Mouse (Mus musculus): Measurements from ENCODE around the gene Pigx.

Gene Pigx

DNA sequence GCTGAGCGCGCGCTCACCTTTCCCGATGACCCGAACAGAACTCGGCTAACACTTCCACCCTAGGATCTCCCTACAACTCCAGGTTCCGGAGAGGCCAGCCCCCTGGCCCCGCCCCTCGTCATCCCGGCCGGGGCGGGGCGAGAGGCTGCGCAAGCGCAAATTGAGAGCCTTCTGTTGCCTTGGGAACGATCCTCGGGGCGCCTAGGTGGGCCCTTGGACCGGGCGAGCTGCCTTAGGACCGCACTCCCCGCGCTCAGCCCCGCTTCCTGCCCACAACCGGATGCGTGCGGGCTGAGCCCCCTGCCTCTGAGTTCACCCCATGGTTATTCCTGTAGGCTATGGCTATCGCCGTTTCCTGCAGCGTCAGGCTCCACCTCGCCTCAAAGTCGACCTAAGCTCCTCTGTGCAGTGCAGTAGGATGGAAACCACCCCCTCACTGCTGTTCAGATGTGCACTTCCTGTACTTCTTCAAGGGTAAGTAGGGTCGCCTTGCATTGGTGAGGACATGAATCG is at the start of gene Pigx, which contains the start of gene Cep19:
Gene Pigx (minus strand): TSS at position 103 of the 513 bp plus-strand sequence.
Gene Cep19 (plus strand): TSS at position 163 of the 513 bp plus-strand sequence.
- peak; percentile 98 for ATAC-seq (ENCODE audit: low TSS enrichment)

GRCm38 (mm10) chr16:32147589-32148207 is 48.2 kb upstream of the Pigx start:
- ATAC-seq (ENCODE audit: low TSS enrichment) = no peak

GRCm38 (mm10) chr16:32144592-32144991 is 45.1 kb upstream of the Pigx start:
- ATAC-seq (ENCODE audit: low TSS enrichment) = no peak

DNA sequence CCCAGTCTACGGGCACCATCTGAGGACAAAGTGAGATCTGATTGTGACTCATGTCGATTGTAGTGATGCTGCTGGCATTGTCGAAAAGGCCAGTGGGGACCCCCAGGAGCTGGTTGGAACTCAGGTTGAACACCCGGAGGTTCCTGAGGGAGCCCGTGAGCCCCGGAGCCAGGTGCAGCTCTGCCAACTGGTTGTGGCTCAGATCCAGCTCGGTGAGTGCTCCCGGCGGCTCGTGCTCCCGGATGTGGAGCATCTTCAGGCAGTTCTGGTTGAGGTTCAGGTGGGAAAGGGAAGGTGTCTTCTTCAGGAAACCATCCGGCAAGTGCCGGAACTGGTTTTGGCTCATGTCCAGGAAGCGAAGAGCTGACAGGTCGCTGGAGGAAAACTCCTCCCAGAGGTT is 44.2 kb upstream of the Pigx start:
- no peak for ATAC-seq (ENCODE audit: low TSS enrichment)

DNA sequence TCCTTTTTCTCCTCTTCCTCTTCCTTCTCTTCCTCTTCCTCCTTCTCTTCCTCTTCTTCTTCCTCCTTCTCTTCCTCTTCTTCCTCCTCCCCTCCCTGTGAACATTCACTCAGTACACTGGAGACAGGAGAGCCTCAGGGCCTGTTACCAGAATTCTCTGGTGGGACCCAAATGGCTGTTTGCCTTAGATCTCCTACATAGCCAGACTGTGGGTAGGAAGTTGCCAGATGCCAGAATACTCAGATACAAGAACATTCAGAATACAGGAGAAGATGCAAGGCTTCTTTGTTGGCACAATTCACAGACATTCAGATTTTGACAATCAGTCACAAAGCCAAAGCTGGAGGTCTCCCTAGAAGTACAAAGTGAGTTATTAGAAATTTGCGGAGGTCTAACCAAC is 39.4 kb upstream of the Pigx start:
- ATAC-seq (ENCODE audit: low TSS enrichment) = peak; percentile 74; the same call in 1 of the 2 replicates

DNA sequence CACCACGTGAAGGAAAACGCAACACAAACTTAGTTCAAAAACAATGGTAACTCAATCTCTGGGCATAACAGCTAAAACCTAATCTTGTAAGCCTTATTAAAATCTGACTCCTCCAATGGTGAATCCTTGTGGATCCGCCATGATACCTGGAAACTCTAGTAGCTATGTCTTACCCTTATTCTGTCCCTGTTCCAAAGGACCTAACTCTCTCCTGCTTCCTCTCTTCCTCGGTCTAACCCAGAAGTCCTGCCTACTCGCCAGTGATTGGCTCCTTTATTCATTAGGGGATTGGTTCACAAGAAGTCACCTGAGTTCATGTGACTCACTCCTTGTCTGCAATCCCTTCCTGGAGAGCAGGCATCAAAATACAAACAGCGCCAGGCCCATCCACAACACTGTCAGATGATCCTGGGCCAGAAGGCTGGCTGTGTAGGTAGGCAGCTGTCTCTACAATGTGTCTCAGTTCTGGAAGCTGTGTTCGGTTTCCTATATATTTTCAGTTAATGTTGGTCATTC is 36.4 kb upstream of the Pigx start:
- ATAC-seq (ENCODE audit: low TSS enrichment) = no peak

- no peak for ATAC-seq (ENCODE audit: low TSS enrichment)
These were observed 33.6 kb upstream of the Pigx start for GRCm38 (mm10) chr16:32133148-32133547.

DNA sequence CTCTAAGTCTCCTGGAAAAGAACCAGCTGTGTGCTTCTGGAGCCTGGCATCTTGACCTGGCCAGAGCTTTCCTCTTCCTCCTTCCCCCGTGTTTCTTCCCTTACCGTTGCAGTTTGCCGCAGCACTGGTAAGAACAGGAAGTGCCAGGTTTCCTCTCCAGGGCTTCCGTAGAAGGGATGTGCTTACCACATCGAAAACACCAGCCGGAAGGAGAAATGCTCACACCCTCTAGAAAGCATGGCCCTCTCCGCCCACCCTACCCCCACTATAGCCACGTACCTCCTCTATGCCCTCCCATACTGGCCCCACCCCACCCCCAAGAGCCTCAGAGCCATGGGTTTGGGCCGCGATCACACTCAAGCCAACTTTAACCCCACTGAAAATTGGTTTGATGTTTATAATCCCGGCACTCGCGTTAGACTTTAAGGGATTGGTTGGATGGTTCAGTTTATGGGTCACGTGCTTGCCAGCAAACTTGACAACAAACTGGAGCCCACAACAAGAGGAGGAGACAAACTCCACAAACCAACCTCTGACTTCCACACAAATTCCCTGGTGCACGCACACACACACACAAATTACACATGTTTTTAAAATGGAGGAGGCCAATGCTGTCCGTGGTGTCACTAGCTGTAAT is 30.8 kb upstream of the Pigx start:
- ATAC-seq (ENCODE audit: low TSS enrichment) = no peak

GRCm38 (mm10) chr16:32129449-32130189 is 30.1 kb upstream of the Pigx start:
- no peak for ATAC-seq (ENCODE audit: low TSS enrichment)

DNA sequence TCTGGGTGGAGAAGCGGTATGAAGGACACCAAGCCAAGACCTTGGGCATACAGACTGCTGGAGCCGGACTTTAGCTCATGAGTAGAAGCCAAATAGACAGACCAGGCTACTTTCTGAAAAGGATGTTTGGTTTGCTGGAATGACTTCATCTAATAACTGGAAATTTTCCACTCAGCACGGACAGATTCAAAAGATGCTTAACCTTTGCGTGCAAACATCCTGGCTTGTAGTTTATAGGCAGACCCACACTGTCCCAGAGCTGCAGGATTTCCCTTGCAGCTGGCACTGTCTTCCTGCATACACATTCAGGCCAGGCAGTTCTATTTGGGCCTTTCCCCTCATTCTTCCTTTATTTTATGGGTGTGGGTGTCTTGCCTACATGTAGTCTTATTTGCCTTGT is 27.5 kb upstream of the Pigx start:
- no peak for ATAC-seq (ENCODE audit: low TSS enrichment)

DNA sequence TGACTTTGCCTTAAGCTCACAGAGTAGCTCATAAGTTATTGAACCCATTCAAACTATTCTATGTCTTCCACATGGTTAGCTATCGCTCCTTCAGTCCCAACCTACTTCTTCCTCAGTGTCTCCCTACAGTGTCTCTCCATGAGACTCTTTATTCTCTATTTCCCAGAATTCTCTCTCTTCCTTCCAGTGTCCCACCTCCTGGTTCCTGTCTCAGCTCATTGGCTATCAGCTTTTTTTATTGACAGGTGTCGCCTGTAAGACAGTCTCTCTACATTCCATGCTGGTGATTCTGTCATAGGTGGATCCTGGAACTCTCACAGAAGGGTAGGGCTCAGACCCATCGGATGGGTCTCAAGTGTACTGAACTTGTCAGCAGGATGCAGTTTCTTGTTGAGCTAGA is 25.8 kb upstream of the Pigx start:
- no peak for ATAC-seq (ENCODE audit: low TSS enrichment)

DNA sequence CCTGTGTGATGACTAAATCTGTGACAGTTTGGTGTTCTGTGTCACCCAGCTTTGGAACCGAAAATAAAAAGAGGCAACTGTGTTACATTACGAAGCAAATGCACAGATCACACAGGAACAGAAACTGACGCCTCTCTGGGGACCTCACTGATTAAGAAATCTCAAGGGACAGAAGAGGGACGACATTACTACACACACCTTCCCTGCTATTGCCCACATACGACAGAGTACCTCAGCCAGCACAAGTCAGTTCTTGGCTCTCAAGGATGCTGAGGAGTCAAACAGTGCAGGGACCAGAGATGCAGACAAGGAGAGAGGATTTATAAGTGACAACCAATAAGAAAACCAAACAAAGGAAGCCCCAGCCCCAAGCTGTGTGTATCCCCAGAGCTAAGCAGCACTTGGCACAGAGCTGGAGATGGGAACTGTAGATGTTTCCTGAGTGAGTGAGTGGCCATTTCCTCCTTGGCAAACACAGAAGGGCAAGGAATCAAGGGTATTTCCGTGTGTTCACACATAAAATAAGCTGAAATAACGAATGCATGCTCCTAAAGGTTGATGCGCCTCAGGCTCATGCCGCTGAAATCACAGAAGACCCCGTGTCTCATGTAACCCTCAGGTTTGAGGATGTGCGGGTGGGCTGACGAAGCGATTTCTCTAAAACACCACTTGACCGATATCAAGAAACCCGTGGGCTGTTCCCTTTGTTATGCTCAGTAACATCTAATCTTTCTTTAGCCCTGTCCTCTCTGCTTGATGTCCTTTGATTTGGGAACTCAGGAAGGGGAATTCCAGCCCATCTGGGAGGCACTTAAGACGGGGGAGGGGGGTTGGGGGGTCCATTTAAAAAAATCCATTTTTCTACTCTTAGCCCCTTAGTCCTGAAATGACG is 25.1 kb upstream of the Pigx start:
- ATAC-seq (ENCODE audit: low TSS enrichment) = no peak

- no peak for ATAC-seq (ENCODE audit: low TSS enrichment)
These were observed 24.5 kb upstream of the Pigx start for GRCm38 (mm10) chr16:32124020-32124419.

- no peak for ATAC-seq (ENCODE audit: low TSS enrichment)
These were observed 20.9 kb upstream of the Pigx start for GRCm38 (mm10) chr16:32120454-32120853.

DNA sequence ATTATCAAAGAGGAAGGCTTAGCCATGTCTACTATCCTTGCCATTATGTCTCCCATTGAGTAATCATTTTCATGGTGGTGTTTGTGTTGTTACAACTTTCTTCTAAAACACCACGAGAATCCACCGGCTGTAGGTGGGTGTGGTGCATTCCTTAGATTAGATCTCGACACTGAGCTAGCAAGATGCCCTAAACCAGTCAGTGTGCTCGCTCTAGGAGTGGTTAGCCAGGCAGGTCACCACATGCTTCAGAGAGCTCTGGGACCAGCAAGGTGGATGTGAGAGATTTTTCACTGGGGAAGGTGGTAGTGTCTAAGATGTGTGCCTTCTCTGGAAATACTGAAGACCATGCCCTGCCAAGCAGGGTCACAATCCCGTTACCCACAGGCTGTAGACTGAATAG is 16.6 kb upstream of the Pigx start:
- no peak for ATAC-seq (ENCODE audit: low TSS enrichment)

DNA sequence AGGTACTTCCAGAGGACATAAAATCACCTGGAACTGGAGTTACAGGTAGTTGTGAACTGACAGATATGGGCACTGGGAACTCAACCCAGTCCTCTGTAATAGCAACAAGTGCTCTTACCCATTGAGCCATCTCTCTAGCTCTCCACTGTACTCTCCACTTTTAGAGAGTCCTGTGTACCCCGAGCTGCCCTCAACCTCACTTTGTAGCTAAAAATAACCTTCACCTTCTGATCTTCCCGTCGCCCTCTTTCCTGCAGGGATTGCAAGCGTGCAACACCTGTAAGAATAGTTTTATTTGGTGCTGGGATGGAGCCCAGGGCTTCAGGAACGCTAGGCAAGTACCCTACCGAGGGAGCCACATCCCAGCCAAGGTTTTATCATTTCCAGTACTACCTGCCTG is 16.2 kb upstream of the Pigx start:
- ATAC-seq (ENCODE audit: low TSS enrichment) = no peak

DNA sequence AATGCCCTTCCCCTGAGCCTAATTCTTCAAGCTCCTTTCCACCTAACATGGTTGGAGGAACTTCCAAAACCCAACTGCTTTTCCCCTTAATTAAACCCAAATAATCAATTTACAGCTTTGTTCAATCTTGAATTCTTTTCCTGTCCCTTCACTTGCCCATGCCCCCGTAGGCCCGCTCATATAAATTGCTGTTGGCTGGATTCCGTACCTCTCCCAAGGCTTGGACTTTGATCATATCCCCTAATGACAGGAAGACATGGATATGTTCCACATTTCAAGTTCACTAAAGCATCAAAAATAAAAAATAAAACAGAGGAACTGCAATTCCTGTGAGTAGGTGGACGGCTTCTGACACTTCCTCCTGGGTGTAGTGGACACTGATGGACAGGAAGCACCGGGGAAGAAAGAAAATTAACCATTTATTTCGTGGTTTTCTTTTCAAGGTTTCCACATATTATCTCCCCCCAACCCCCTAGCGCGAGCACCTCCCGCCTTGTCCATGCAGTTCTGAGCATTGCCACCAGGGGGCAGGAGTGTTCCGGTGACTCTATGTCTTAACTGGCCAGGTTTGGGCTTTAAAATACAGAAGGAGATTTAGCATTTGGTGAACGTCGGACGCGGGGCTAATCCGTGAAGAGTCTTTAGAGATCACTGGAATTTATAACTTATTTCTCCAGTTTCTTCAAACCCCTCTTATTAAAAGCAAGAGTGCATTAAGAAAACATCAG is 15.6 kb upstream of the Pigx start:
- ATAC-seq (ENCODE audit: low TSS enrichment) = no peak

DNA sequence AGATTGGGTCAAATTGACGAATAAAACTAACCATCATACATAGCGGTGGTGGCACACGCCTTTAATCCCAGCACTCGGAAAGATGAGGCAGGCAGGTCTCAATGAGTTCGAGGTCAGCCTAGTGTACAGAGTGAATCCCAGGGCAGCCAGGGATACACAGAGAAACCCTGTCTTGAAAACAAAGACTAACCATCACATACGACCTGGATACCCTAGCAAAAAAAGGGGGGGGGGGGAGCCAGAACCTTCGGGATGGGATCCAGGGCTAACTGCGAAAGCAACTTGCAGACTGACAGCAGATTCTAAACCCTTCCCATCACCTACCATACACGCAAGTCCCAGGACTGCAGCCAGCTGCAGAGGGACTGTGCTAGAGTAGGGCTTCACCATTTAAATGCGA is 14.9 kb upstream of the Pigx start:
- no peak for ATAC-seq (ENCODE audit: low TSS enrichment)

DNA sequence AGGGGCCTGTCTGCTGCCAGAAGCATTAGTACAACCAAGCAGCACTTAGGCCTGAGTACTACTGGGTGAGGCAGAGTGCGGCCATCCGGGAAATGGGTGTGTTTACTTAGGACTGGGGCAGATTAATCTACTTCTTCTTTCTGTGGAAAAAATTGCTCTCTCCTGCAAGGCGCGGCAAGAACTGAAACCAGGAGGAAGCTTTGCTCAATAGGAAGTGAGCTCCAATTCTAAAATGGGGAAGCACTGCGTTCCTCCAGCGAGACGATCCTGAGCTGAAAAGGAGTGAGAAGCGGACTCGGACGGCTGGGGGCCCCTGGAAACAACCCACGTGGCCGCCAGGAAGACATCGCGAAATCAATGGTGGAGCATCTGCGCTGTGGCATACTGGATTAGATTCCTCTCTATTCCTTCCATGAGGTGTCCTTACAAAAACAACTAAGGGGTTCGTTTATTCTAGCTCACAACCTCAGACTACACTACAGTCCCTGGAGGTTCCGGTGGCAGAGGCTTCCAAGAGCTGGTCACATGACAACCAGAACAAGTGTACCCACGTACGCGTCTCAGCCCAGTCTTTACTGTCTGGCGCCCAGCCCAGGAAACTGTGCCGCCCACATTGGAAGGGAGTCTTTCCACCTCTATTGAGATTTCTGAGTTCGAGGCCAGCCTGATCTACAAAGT is 14.1 kb upstream of the Pigx start:
- peak; percentile 56; the same call in 1 of the 2 replicates for ATAC-seq (ENCODE audit: low TSS enrichment)

All from frontal cortex, adult (tissue).